Mouse (Mus musculus): ENCODE measurements around the gene Mpl.

The Mpl gene

DNA sequence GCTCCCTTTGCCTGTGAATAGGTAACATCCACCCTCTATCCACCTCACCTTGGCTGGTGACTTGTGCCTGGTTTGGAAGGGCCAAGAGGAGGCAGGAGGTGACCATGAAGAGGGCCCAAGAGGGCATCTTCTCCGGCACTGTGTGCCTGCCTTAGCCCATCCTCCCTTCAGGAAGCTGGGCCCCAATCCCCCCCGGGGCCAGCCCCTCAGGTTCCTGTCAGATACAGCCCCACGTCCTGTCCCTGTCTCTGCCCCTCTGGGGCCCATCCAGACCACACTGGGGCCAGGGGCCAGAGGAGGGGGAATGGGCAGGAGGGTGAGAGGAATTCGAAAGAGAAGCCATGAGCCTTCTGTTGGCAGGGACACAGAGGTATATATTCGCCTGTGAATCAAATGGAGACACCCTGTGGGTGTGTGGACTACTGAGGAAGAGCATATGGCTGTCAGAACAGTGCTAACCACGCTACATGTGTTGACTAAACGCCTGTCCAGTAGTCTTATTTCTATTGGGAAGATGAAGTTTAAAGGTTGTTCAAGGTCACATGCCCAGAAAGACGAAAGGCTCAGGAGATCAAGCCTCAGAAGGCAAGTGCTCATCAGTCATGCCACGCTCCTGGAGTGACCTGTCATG is at the start of gene Mpl:
Mpl (minus strand) TSS at position 169 of the 631 bp plus-strand sequence.
- no peak for DNase-seq (ENCODE audit: low spot score in 2 of 2)

- no peak for DNase-seq (ENCODE audit: low spot score in 2 of 2)
Observed at GRCm38 (mm10) chr4:118505551-118505950, 48.2 kb upstream of the Mpl start.

DNA sequence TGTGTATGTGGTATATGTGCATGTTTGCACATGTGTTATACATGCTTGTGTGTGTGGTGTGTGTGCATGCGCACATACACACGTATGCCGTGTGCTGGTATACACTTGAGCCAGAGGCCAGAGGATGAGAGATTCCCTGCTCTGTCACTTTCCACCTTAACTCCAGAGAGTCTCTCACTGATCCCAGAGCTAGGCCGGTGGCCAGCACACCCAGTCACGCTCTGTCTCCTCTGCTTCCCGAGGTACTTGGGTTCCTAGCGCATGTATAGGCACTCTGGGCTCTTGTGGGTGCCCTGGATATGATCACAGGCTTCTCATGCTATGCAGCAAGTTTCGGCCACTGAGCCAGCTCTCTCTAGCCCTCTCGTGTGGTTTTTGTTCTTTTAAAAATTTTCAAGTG is 43.5 kb upstream of the Mpl start:
- no peak for DNase-seq (ENCODE audit: low spot score in 2 of 2)

DNA sequence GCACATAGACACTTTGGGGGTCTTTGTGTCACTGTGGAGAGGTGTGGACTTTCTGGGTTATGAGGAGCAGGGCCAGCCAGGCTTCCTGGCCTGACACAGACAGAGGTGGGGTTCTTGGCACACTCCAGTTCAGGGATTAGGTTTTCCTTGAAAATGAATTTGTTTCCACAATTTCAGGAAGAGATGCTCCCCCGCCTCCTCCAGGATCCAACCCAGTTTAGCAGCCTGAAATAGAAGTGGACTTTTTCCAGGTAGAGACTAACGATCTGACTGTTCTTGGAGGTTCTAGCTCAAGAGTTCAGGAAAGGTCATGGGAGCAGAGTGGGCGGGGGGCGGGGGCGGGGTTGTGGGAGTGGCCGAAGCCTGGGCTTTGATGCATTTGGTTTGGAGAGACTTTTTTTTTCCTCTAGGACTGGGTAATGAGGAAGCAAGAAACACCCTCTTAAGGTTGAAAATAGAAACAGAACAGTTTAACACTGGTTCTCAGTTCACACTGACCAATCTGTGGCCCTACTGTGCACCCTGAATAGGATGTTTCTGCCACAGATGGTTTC is 42.9 kb upstream of the Mpl start:
- no peak for DNase-seq (ENCODE audit: low spot score in 2 of 2)

- no peak for DNase-seq (ENCODE audit: low spot score in 2 of 2)
Observed at GRCm38 (mm10) chr4:118490461-118490860, 33.1 kb upstream of the Mpl start.

DNA sequence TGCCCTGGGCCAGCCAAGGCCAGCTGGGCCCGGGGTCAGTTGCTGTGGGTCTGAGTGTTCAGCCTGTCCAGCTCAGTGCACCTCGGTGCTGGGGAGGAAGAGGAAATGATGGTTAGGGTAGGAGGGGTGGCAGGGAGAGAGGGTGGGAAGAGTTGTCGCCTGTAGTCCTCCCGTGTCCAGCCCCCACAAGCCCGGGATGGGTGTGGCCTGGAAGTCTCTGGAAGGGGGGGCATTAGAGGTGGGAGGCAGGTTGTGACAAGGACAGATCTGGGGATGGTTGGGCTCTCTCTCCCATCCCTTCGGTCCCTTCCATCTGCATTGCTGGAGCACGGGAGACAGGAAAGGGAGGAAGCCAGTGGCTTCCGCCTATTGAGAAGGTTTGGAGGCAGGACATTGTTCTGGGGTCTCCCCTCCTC is 32.4 kb upstream of the Mpl start, which contains the start of gene Tie1:
Tie1 (minus strand) TSS at position 345 of the 416 bp plus-strand sequence.
- no peak for DNase-seq (ENCODE audit: low spot score in 2 of 2)

GRCm38 (mm10) chr4:118476773-118477530 is 19.6 kb upstream of the Mpl start:
- no peak for DNase-seq (ENCODE audit: low spot score in 2 of 2)

- DNase-seq (ENCODE audit: low spot score in 2 of 2) = no peak
Observed at GRCm38 (mm10) chr4:118472687-118473086, 15.4 kb upstream of the Mpl start.

DNA sequence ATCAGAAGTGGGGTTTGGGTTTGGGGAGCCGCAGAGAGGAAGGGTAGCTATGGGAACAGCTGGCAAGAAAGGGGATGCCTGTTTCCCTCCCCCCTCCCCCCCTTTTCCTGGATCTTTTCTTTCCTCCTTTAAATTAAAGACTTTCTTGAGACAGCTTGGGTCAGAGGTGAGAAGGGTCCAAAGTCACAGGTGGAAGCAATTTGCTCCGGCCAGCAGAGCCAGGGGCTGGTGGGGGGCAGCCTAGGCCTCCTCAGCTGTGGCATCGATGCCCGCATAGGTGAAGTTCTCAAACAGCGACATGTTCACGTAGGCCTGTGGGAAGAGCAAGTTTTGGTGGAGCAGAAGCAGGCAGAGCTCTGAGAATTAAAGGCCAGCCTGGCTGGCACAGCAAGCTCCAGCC is 14.0 kb upstream of the Mpl start:
- no peak for DNase-seq (ENCODE audit: low spot score in 2 of 2)

DNA sequence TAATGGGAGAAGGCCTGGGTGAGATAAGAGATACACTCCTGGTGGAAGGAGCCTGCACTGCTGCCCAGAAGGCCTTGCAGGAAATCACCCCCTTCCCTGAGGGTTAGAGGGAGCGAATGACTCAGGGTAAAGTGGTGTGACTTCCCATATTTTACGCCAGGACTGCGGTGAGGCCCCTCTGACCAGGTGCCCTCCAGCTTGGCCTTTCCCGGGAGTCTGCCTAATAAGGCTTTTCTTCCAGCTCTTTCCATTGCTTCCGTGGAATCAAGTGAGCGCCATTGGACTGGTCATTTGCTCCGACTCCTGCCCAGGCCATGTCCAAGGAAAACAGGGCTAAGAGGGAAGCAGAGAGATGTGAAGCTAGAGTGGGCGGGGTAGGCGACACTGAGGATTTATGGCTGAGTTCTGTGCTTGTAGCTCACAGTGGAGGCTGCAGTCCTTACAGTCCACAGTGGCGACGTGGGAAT is 8.4 kb upstream of the Mpl start:
- no peak for DNase-seq (ENCODE audit: low spot score in 2 of 2)

DNA sequence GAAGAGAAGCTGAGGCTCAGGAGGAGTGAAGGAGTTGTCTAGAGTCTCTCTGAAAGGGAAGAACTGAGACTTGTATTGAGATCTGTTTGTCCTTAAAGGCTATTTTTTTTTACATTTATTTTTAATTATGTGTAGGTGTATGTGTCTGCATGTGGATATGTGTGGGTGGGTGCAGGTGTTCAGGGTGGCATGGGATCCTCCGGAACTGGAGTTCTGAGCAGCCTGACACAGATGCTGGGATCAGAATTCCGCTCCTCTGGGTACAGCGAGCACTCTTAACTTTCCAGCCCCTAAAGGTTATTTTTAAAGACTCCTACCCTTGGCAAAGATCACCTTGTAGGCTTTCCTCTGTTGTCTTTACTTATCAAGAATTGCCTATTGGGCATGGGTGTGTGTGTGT is 7.6 kb upstream of the Mpl start:
- DNase-seq (ENCODE audit: low spot score in 2 of 2) = no peak

DNA sequence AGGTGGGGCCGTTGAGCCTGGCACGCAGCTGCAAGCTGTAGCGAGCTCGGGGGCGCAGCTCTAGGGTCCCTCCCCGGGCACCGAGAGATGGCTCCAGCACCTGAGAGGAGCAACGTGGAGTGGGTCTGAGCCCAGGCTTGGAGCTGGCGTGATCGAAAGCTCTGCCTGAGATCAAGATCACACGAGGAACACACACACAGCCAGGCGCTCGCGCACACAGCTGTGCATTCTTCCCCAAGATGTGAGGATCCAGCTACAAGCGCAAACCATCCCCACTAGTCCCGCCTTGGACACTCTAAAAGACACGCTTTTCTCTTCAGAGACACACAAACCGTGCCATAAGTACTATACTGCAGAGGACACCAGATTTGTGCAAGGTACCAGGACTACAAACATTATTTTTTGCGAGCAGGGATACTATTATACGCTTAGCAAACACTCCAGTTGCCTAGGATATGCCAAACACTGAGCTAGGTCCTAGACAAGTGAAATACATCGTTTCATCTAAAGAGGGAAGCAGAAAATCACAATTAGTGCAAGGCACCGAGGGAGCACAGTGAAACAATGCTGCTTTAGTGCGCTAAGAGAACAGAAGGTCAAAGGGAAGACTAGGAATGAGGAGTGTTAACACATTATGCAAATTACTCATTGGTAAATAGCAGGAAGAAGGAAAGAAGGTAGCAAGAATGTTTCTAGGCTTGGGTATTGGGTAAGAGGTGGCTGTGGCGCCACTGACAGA is 10.7 kb downstream of the Mpl start:
- DNase-seq (ENCODE audit: low spot score in 2 of 2) = no peak

GRCm38 (mm10) chr4:118445781-118446414 is 11.4 kb downstream of the Mpl start:
- no peak for DNase-seq (ENCODE audit: low spot score in 2 of 2)

DNA sequence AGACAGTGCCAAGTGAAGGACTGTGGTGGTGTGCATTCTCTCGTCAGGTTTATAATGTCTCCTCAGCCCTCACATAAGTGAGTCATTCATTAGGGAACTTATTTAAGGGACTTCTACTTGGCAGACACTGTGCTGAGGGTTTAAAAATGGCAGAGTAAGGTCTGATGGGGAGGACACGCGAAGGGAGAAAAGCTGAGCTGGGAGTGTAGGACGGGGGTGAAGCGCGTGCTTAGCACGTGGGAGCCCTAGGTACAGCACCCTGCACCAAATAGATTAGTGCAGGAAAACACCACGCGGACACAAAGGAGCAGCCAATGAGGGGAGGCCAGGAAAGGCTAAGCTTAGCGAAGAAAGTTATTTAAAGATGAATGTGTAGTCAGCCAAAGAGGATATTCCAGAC is 12.2 kb downstream of the Mpl start:
- no peak for DNase-seq (ENCODE audit: low spot score in 2 of 2)

DNA sequence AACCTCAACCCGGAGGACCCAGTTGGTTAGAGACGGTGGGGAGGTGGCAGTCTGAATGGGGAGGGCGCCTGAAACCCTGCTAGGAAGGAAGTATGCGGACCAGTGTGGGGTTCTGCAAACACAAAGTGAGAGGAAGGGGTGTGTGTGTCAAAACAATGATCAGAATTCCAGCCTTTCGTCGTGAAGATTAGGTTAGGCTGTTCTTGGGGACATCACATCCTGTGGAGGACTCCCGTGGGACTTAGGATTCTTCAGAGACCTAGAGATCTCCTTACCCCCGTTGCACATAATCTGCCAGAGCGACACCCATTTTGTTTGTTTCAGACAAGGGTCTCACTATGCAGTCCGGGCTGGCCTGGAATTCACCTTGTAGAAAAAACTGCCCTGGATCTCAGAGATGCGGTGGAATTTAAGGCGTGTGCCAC is 19.5 kb downstream of the Mpl start:
- no peak for DNase-seq (ENCODE audit: low spot score in 2 of 2)

- DNase-seq (ENCODE audit: low spot score in 2 of 2) = peak; percentile 84 to 91
Observed at GRCm38 (mm10) chr4:118436820-118437603, 20.3 kb downstream of the Mpl start, which contains the start of gene Cdc20. TSS of gene Cdc20 (minus strand) at chr4:118437352.

DNA sequence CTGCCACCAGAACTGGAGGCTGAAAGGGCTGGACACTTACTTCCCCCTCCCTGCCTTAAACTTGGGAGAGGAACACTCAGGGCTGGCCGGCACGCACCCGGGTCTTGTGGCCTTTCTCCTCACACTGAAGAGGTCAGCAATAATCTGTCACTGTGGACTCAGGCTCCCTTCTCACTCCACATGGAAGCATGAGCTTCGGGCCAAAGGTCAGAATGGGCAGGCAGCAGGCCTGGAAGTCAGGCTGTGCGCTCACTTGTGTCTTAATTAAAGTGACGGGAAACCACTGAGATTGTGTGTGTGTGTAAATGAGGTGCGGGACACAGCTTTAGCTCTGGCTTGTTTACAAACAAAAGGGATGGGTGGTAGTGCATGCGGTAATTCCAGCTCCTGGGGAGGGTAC is 25.0 kb downstream of the Mpl start:
- DNase-seq (ENCODE audit: low spot score in 2 of 2) = no peak

DNA sequence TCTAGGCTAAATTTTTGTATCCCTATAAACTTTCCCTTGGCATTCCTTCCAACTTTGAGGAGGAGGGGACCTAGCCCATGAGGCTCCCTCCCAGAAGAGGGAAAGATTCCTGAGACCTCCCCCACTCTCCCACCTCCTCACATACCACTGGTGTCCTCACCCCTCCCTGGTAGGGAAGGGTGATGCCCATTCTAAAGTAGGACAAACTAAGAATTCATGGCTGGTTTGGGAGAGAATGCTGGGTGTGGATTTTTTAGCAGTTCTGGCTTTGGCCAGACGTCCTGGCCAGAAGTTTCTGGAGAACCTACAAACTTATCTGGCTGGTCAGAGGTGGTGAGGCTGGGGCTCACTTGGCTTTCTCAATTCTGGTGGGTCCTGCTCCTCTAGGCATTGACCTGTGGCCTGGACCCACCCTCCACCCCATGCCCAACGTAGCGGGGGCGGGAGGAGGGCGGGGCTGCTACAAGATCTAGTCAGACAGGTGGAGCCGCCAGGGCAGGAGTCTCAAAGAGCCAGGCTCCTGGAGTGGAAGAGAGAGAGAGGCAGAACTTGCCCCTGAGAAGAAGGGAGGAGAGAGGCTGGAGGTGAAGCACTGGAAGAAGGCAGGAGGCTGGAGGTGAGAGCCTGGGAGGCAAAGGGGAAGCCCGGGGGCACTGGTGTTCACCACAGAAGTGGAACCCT is 28.0 kb downstream of the Mpl start:
- DNase-seq (ENCODE audit: low spot score in 2 of 2) = no peak

DNA sequence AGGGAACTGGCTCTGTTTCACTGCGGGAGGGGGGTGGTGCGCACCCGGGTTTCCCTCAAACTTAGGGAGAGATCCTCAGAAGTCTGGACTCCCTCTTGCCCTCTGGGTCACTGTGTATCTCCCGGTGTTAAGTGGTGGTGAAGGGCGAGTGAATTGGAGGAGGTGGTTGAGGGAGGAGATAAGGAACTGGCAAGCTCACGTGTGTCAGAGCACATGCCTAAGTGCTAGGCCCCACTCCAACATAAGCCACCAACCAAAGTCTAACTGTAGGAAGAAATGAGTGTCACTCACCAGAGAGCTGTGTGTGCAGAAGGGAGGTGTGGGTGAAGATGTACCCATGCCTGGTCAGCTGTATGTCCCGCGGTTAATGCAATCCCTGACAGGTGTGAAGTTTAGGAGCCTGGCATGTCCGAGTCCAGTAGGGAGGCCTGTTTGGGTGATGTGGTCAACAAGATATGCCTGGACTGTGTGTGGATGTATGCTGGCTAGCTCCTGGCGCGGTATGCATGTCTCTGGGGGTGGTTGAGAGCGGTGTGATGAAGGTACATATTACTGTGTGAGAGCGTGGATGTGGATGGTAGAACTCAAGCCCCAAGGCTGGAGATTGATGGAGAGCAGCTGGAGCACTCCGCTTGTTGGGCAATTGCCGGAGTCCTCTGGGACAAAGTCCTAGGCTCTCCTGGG is 28.6 kb downstream of the Mpl start:
- no peak for DNase-seq (ENCODE audit: low spot score in 2 of 2)

Measured in frontal cortex, postnatal 14 days (tissue).